Mouse (Mus musculus): ENCODE measurements around the gene Obsl1.

Gene Obsl1

DNA sequence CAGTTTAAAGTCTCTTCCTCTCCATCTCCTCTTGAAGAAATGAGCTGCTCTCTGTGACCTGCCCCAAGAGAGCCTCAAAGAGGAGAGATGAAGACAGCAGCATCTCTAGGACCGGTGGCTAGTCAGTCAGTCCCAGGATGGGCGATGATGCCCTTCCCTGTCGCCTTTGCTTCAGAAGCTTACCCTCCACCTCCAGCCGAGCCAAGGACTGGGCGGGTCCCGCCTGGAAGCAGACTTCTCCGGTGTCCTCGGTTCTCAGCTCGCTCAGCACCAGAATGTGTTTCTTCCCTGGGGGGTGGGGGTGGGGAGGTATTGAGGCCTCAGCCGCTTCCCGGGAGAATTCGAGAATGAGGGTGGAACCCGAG lies 19.2 kb downstream of the Obsl1 start:
- no peak for DNase-seq (ENCODE audit: low read depth, low spot score)

- DNase-seq (ENCODE audit: low read depth, low spot score) = no peak
These were observed 19.7 kb downstream of the Obsl1 start for GRCm38 (mm10) chr1:75486561-75486960.

DNA sequence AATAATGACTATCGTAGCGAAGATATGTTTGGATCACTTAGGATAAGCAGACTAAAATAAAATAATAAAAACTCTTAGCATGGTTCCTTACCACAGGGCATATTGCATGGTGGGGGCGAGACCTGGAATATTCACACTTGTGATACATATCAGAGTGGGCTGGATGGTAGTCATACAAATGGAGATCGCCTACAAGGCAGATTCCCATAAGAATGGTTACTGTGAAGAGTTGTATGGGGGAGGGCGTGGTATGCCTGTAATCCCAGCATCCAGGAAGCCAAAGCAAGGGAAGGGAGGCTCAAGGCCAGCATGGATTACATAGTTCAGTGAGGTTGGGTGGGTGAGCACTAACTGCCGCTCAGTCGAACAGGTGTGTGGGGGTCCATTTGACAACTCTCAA lies 25.5 kb downstream of the Obsl1 start:
- DNase-seq (ENCODE audit: low read depth, low spot score) = no peak

DNA sequence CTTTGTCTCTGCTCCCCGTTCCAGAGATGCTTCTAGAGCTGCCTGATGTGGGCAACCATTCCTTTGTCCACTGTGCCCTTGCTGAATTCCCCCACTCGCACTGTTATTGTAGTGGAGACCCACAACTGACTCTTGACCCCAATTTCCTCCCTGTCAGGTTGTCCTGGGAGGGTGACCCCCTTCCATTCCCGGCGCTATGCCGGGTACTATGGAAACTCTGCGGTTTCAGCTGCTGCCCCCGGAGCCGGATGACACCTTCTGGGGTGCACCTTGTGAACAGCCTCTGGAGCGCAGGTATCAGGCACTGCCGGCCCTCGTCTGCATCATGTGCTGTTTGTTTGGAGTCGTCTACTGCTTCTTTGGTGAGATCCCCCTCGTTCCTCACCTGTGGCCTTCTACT lies 26.2 kb downstream of the Obsl1 start:
- DNase-seq (ENCODE audit: low read depth, low spot score) = no peak

- no peak for DNase-seq (ENCODE audit: low read depth, low spot score)
These were observed 26.6 kb downstream of the Obsl1 start for GRCm38 (mm10) chr1:75479635-75479989.

DNA sequence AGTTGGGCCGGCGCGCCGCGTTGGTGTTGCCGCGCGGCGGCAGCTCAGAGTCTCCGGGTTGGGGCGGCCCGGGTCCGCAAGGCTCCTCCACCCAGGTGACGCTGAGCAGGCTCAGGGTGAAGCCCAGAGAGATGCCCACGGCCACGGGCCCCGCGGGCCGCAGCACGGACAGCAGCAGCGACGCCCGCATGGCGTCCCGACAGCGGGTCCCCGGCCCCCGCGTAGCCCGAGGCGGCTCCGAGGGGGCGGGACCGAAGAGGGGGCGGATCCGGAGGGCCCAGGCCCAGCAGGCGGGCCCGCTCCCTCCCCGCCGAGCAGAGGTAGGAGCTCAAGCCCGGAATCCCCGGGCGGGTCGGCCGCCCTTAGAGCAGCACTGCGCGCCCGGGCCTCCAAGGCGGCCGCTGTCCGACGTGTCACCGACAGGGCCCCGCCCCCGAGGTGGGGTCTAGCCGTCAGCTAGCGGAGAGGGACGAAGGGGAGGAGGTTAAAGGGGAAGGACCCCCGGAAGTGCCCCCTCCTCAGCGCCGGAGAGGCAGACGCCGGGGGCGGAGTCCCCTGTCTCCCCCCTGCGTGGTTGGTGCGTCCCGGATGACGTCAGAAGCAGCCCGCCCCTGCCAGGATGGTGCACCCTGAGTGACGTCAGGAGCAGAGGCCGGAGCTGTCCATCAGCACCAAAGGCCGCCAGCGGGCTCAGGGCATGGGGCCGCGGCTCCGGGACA lies 27.2 kb downstream of the Obsl1 start, which contains the start of the genes Chpf and Tmem198:
Gene Chpf (minus strand): TSS at position 392 of the 719 bp plus-strand sequence.
Gene Tmem198 (plus strand): TSS at position 617 of the 719 bp plus-strand sequence.
- peak; percentile 91 for DNase-seq (ENCODE audit: low read depth, low spot score)

DNA sequence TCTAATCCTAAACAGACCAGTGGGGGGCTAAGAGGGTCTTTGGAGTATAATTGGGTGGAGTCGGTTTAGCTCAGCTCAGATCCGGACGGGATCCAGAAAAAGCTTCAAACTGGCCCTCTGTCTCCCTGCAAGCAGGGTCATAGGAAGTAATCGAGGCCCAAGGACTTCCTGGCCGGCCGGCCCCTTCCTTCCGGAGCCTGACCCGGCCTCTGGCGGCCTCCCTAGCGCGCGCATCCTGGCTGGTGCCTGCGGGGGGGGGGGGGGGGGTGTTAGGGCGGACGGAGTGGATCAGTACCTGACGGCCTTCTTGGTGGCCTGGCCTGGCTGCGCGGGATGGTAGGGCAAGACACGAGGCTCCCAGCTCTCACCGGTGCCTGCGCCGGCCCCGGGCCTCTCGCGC lies 27.8 kb downstream of the Obsl1 start:
- no peak for DNase-seq (ENCODE audit: low read depth, low spot score)

- no peak for DNase-seq (ENCODE audit: low read depth, low spot score)
These were observed 28.3 kb downstream of the Obsl1 start for GRCm38 (mm10) chr1:75477966-75478290.

DNA sequence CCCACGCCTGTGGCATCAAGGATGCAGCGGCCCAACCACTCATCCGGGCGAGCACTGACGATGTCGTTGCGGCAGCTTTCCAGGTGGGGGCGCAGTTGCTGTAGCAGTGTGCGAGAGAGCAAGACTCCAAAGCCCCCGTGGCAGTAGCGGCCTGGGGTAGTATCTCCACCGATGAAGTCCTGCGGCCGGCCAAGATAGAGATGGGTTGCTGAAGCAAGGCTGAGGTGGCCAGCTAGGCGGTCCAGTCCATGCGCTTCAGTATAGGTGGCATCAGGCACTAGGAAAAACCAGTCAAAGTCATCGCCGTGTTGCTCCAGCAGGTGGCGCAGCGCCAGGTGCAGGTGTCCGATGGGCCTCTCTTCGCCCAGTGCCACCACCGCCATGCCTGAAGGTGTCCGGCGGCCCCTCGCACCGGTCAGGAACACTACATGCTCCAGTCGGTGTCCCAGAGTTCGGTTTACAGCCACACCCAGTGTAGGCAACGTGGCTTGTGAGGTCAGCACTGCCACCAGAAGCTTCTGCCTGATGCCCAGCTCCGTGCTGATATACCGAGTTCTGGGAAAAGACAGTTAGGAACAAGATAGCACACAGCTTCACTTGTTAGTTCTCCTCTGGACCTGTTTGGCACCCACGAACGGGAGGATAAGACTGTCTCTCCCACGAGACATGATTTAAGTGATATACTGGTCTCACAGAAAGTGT lies 28.8 kb downstream of the Obsl1 start:
- no peak for DNase-seq (ENCODE audit: low read depth, low spot score)

GRCm38 (mm10) chr1:75476441-75476840 lies 29.8 kb downstream of the Obsl1 start:
- DNase-seq (ENCODE audit: low read depth, low spot score) = no peak

DNA sequence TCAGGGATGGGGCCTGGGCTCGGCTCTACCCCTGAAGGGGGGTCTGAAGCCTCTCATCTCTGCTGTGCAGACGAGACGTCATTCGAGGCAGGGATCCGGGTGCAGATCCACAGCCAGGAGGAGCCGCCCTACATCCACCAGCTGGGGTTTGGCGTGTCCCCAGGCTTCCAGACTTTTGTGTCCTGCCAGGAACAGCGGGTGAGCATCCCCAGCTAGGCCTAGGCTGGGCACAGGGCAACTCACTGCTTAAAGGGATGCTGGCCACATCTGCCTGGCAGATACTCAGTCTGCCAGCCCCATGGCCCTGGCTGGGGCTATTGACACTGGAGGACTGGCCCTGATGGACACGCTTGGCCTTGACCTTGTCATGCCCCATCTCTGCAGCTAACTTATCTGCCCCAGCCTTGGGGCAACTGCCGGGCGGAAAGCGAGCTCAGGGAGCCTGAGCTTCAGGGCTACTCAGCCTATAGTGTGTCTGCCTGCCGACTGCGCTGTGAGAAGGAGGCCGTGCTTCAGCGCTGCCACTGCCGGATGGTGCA lies 36.9 kb downstream of the Obsl1 start:
- no peak for DNase-seq (ENCODE audit: low read depth, low spot score)

DNA sequence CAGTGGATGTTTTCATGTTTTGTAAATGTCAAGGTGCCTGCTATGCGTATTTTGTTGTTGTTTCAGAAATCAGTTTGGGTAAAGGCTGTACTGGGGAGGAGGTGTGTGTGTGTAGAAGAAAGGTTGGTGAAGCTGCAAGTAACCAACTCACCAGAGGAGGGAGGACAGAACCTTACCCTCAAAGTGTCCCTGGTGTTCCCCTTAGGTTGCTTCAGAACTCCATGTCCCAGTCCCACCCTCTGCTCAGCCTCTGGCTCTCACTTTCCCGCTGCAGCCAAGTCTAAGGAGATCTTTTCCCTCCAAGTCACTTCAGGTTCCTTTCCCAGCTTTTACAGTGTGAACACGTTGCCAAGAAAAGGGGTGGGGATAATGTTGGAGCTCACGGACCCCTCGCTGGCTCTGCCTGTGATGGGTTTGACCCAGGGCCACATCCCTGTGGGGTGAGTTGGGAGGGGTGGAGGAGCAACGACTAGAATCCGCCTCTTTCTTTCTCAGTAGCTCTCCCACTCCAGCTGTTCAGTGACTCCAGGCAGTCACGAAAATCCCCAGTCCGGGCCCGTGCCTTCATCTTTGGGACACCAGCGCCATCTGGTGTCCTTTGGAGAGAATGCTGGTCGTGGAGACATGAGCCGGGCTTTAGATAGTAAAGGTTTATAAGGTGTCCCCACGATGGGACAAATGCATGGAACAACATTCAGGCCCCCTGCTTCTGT lies 38.9 kb downstream of the Obsl1 start:
- DNase-seq (ENCODE audit: low read depth, low spot score) = no peak

DNA sequence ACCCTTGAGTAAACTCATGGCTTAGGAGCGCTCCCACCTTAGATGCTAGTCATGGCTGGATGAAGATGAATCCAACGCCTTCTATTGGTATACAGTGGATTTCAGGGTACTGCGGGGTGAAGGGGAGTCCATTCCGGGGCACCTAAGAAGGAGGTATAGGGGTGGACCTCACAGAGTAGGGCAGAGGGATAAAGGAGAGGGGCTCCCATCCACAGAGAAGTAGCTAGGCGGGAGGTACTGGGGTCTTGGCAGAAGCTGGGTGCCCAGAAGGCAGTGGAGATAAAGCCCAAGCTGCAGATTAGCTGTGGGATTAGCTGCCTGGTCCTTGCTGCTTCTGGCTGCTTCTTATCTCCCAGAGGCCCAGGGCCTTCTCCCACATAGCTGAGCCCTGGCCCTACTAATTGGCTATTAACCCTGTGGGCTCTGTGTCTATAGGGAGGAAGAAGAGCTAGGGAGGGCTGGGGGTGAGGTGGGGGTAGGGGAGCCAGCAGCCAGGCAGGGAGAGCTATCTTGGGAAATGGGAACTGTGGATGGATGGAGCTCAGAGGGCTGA lies 42.5 kb downstream of the Obsl1 start:
- no peak for DNase-seq (ENCODE audit: low read depth, low spot score)

DNA sequence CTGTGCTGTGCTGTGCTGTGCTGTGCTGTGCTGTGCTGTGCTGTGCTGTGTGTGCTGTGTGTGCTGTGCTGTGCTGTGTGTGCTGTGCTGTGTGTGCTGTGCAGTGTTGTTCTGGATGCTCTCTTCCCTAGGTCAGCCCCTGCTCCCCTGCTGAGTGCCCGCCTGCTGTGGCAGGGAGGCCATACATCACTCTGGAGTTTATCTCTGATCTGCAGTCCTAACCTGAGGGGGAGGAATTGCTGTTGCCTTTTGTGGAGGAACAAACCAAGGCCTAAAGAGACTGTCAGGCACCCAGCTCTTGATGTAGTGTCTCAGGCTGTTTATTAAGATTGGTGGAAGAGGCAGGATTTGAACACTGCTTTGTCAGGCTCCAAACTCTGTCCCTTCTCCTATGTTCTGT lies 43.6 kb downstream of the Obsl1 start:
- no peak for DNase-seq (ENCODE audit: low read depth, low spot score)

DNA sequence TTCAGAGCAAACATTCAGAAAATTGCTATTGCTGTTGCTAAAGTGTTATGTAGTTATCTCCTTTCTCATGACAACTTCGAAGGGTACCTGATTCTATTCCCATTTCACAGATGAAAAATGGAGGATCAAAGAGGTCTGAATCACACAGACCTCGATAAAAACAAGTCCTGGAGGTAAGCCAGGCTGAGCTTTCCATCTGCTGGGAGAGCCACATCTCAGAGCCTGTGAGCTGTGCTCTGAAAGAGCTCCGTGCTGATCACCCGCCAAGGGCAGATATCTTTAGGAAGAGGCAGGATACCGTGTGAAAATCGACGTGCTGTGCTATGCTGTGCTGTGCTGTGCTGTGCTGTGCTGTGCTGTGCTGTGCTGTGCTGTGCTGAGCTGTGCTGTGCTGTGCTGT lies 46.0 kb downstream of the Obsl1 start:
- DNase-seq (ENCODE audit: low read depth, low spot score) = no peak

DNA sequence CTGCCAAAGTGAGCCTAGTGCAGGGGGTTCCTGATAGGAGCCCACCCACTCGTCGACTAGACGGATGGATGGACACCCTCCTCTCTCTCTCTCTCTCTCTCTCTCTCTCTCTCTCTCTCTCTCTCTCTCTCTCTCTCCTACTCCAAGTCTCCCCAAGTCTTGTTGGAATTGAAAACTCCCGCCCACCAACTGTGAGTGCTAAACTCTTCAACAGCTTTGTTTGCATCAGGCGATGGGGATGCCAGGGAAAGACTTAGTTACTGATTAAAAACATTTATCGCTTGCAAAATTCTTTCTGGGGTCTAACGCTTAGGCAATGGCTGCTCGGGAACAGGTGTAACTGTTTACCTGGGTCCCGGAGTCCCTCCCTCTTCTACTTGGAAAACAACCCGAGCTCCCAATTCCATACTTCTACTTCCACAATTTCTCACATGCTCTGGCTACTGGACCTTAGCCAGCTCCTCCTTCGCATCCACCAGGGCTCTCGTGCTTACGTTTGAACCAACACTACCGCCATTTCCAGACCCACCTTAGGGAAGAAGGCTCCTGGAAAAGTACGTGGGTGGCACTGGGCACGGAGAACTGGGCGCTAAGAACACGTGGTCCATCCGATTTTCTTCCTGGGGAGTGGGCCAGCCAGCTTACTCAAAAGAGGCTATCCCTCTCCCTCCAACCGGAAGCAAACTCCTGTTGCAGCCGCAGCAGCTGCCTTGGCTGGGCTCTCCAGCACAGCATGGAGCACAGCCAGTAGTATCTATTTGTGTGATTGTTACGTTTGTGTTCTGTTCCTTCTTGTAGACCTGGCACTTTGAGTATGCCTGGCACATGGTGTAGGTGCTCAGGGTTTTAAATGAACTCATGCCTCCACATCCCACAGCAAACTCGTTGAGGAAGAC lies 47.2 kb downstream of the Obsl1 start:
- DNase-seq (ENCODE audit: low read depth, low spot score) = no peak

GRCm38 (mm10) chr1:75458025-75458788 lies 48.0 kb downstream of the Obsl1 start:
- DNase-seq (ENCODE audit: low read depth, low spot score) = no peak

DNA sequence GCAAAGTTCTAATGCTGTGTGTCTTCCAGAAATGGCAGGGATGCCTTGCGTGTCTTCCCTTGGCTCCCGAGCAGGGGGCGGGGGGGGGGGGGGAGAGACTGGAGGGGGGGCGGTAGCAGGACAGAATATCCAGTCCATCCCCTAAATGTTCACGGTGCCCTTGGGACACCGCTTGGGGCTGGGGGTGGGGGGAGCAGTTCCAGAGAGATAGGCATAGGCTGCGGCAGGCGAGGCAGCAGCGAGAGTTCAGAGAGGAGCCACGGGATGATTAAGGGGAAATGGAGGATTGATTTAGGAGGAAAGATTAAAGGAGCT lies 48.6 kb downstream of the Obsl1 start:
- no peak for DNase-seq (ENCODE audit: low read depth, low spot score)

DNA sequence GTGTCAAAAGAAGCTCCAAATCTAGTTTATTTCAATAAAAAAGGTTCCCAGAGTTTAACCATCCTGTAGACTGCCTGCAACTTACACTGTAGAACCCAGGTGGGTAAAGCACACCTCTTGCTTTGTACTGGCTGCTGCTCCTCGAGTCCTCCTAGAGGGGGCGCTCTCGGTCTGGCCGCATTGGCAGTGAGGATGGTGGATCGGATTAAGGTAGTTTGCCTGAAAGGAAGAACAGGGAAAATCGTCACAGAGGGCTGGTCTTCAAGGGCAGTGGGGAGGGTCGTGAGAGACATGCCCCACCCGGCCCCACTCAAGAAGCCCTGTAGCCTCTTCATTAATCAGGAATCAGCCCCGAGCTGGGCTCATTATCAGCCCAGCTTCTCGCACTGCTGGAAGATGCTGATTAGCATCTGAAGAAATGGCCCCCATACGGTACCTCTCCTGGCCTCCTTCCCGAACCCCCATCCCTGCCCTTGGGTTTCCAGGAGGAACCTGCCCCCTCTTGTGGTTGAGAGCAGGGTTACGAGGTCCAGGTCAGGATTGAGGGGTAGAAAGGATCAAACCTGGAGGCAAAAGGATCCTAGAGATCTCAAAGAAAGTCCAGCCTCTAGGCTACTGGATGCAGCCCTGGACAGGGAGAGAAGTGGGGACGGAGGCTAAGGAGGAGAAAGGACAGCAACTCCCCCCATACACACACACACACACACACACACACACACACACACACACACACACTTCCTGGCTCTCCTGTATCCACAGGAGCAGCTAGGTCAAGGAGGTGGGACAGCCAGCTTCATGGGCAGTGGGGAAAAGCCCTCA lies 49.3 kb downstream of the Obsl1 start:
- no peak for DNase-seq (ENCODE audit: low read depth, low spot score)

DNA sequence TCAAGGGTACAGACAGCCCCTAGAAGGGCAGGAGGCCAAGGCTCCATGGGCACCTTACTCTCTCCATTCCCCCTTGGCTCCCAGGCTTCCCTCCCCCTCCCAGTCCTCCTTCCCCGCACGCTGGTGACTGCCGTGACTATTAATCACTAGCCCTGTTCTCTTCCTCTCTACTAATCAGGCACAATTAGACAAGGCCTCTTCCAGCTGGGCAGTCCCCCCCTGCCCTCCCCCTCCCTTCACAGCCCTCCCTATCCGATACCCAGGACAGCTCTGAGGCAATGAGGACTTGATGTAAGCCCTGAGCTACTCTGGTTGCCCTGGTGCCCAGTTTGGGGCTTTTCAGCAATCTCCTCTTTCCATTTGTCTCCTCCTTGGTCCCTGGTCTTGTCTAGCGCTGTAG lies 50.3 kb downstream of the Obsl1 start:
- no peak for DNase-seq (ENCODE audit: low read depth, low spot score)

Measured in WW6 (cell line).